Mouse (Mus musculus): Measurements from ENCODE around the gene Kcns1.

DNA sequence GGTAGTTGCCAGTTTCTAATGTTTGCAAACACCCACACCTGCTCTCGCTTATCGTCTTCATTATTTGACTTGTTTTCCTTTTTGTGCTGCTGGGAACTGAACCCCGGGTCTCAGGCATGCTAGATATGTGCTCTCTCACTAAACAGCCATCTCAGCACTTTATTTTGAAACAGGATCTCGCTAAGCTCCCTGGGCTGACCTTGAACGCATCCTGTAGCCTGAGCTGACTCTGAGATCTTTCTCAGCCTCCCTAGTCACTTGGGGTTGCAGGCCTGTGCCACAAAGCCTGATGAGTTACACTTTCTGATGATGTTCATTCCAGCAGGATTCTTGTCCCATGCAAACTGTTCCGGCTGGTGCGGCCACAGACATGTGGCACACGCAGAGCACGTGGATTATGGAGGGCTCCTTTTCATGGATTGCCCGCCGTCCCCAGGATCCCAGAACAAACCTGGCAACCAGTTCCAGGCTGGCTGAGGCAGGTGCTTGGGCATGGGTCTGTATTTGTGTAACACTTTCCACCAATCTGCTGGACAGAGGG is 9.3 kb downstream of the Kcns1 start:
- TF ChIP-seq CTCF (IDR thresholded peaks at IDR 0.05; ENCODE audit: low read depth): no peak
- TF ChIP-seq EP300 (IDR thresholded peaks at IDR 0.05; ENCODE audit: low read depth): no peak

All from heart, postnatal 0 days (tissue).